Mouse (Mus musculus) MEL (cell line): Measurements from ENCODE around the gene Vps11.

Experiments used
- CHD2 ChIP-seq: IDR thresholded peaks from 2 replicates; pipeline ENCODE4 v1.6.1; 2011; ENCODE audit warnings: low read length, improper control_type of control experiment
- POLR2A ChIP-seq, 2 experiments: IDR thresholded peaks; 2 replicates each; pipeline ENCODE4 v1.6.1; 2011 to 2012; ENCODE audit warnings: low read length in 2 of 2, mild to moderate bottlenecking in 2 of 2, control low read depth in 1 of 2, improper control_type of control experiment in 1 of 2, low read depth in 1 of 2, moderate library complexity in 1 of 2; ENCODE audit not compliant: control insufficient read depth in 1 of 2, insufficient read depth in 1 of 2, poor library complexity in 1 of 2
- USF1 ChIP-seq: IDR thresholded peaks from 2 replicates; pipeline ENCODE4 v1.6.1; 2014; ENCODE audit warnings: low read depth, mild to moderate bottlenecking, inconsistent platforms, low read length, improper control_type of control experiment, moderate library complexity

DNA sequence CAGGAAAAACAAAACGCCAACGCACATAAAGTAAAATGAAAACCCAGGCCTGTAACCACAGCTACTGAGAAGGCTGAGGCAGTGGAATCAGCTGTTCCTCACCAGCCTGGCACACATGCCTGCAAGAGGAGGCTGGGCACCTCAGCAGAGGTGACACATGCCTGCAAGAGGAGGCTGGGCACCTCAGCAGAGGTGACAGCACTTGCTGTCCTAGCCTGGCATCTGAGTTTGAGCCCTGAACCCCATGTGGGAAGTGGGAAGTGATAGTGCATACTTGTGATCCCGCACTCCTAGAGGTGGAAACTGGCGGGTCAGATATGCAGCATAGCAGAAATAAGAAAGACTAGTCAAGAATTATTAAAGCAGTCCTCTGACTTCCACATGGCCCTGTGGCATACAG is 10.1 kb downstream of the Vps11 start:
- TF ChIP-seq POLR2A (IDR thresholded peaks at IDR 0.05; ENCODE audit: control insufficient read depth in 1 of 2, insufficient read depth in 1 of 2, low read depth in 1 of 2, low read length in 2 of 2, poor library complexity in 1 of 2) (no peak), CHD2 (no peak), USF1 (no peak)
